Mouse (Mus musculus): ENCODE data around the gene Slc25a14.

GRCm38 (mm10) chrX:48624054-48624420, 824 bp downstream of the Slc25a14 start:
- TF ChIP-seq CTCF (IDR thresholded peaks at IDR 0.05; ENCODE audit: low read depth) (no peak), EP300 (optimal IDR thresholded peaks at IDR 0.05) (no peak)
